Mouse (Mus musculus) urinary bladder, adult 18-20 months (tissue): ENCODE data around the gene Tcf12.

Source experiments
- DNase-seq, 2 experiments: peaks; one replicate each; pipeline ENCODE4 v3.0.0; 2022; ENCODE audit warnings: low spot score in 2 of 2, mixed read lengths in 2 of 2

The Tcf12 gene

GRCm38 (mm10) chr9:71806422-71806805 lies 305.3 kb downstream of the Tcf12 start:
- peak; percentile 56 to 61 for DNase-seq

GRCm38 (mm10) chr9:71805646-71806421 lies 305.8 kb downstream of the Tcf12 start:
- DNase-seq: no peak

- no peak for DNase-seq
Measured at GRCm38 (mm10) chr9:71804116-71804515, 307.6 kb downstream of the Tcf12 start.

GRCm38 (mm10) chr9:71803281-71803680 lies 308.4 kb downstream of the Tcf12 start:
- no peak for DNase-seq

GRCm38 (mm10) chr9:71799598-71799997 lies 312.1 kb downstream of the Tcf12 start:
- DNase-seq: no peak

- DNase-seq: no peak
Measured at GRCm38 (mm10) chr9:71798176-71798575, 313.5 kb downstream of the Tcf12 start.
